Mouse (Mus musculus) cerebellum, adult 11 months (tissue): ENCODE data around the gene Camkk2.

ENCODE experiments used
- DNase-seq: peaks from one replicate; pipeline ENCODE4 v3.0.0; 2022

Camkk2 gene

GRCm38 (mm10) chr5:122733881-122734280, 45.3 kb downstream of the Camkk2 start:
- DNase-seq: no peak

GRCm38 (mm10) chr5:122731991-122732673, 47.1 kb downstream of the Camkk2 start:
- DNase-seq: no peak

- peak; percentile 46 for DNase-seq
These were observed 47.9 kb downstream of the Camkk2 start for GRCm38 (mm10) chr5:122731321-122731720.

- DNase-seq: no peak
These were observed 48.4 kb downstream of the Camkk2 start for GRCm38 (mm10) chr5:122730776-122731175.

- DNase-seq: no peak
These were observed 52.1 kb downstream of the Camkk2 start for GRCm38 (mm10) chr5:122727096-122727495.

GRCm38 (mm10) chr5:122726595-122726994, 52.6 kb downstream of the Camkk2 start:
- no peak for DNase-seq

GRCm38 (mm10) chr5:122726068-122726467, 53.1 kb downstream of the Camkk2 start:
- DNase-seq: peak; percentile 78

GRCm38 (mm10) chr5:122725453-122725852, 53.8 kb downstream of the Camkk2 start:
- no peak for DNase-seq

- DNase-seq: no peak
These were observed 60.0 kb downstream of the Camkk2 start for GRCm38 (mm10) chr5:122719168-122719567.

GRCm38 (mm10) chr5:122718400-122718799, 60.8 kb downstream of the Camkk2 start:
- DNase-seq: no peak

- DNase-seq: no peak
These were observed 62.4 kb downstream of the Camkk2 start for GRCm38 (mm10) chr5:122716793-122717192.

GRCm38 (mm10) chr5:122715723-122716122, 63.5 kb downstream of the Camkk2 start:
- no peak for DNase-seq

GRCm38 (mm10) chr5:122708819-122709218, 70.4 kb downstream of the Camkk2 start:
- DNase-seq: no peak

GRCm38 (mm10) chr5:122707276-122708181, 71.7 kb downstream of the Camkk2 start, which contains the start of gene P2rx4:
Gene P2rx4 (plus strand): TSS chr5:122707544.
- DNase-seq: peak; percentile 79

GRCm38 (mm10) chr5:122706917-122707275, 72.3 kb downstream of the Camkk2 start:
- no peak for DNase-seq

GRCm38 (mm10) chr5:122705174-122705573, 74.0 kb downstream of the Camkk2 start:
- DNase-seq: no peak

- DNase-seq: no peak
These were observed 74.6 kb downstream of the Camkk2 start for GRCm38 (mm10) chr5:122704571-122704970.

GRCm38 (mm10) chr5:122703574-122703973, 75.6 kb downstream of the Camkk2 start:
- DNase-seq: no peak

- no peak for DNase-seq
These were observed 77.1 kb downstream of the Camkk2 start for GRCm38 (mm10) chr5:122702156-122702555.

GRCm38 (mm10) chr5:122700837-122701212, 78.4 kb downstream of the Camkk2 start:
- no peak for DNase-seq

- DNase-seq: no peak
These were observed 78.9 kb downstream of the Camkk2 start for GRCm38 (mm10) chr5:122700109-122700836.

- no peak for DNase-seq
These were observed 80.5 kb downstream of the Camkk2 start for GRCm38 (mm10) chr5:122698701-122699060.

- no peak for DNase-seq
These were observed 81.0 kb downstream of the Camkk2 start for GRCm38 (mm10) chr5:122698041-122698700.
